Mouse (Mus musculus) megakaryocyte progenitor cell, adult 5-6 weeks (primary cell): ENCODE data around the gene Cntnap2. TPM values are rescaled to one million over a fixed set of nuclear protein-coding genes. Genes with fewer than 3 reads are reported as not detected.
"Not testable (repeated sequence)": the region's sequence is repeated elsewhere in the genome, so short reads cannot be mapped to it uniquely, and the experiment has no call there.

Experiments used
- ATAC-seq: replicated peaks from 2 replicates; pipeline ENCODE4 v1.8.0; 2016; ENCODE audit warnings: mild to moderate bottlenecking, moderate TSS enrichment, inconsistent platforms; ENCODE audit not compliant: poor library complexity
- total RNA-seq, 2 experiments: library from RNA; stranded (forward) in 1 of 2; stranded (reverse) in 1 of 2; fragments of 157-497, 149-512 nt in 1 of 2; fragments of 200-1000 nt in 1 of 2; gene quantifications; 2 replicates each; pipeline versions ENCODE4 v1.2.3 to v1.2.4; 2015 to 2017

Gene Cntnap2
- total RNA-seq, 2 experiments from 2014 or later, result not detected

- no peak for ATAC-seq
Observed at GRCm38 (mm10) chr6:46205531-46205930, 1146.4 kb downstream of the Cntnap2 start.

DNA sequence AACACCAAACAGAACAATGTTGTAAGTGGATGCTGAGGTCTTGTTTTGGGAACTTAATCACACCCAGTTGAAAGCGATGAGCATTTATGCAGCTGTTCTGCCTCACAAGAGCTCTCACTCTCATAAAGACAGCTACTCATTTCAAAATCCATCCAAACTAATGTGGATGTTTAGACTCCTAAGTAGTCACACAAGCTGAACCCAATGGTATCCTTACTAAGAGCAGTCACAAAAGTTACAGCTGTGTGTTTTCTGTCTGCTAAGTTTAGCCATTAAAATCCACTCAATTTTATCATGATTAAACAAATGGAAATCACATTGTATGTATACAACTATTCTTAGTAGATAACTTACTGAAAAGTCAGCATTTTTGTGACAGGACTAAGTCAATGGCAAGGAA, 1173.7 kb downstream of the Cntnap2 start:
- no peak for ATAC-seq

DNA sequence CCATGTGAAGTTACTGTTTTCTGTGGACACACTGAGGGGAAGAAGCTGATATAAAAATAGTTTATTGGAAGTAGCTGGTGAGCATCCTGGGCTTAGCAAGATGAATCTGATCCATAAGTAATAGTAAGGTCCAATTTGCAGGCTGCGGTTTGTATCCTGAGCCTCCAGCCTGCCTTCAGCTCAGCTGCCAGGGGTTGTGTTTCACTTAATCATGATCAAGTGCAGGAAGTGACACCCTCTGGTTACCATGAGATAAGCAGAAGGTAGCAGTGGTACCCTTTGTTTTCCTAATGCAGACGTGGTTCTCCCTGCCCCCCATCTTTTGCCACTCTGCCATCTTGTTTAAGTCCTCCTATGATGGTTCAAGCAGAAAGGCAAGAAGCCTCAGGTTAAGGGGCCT, 1181.2 kb downstream of the Cntnap2 start:
- no peak for ATAC-seq

DNA sequence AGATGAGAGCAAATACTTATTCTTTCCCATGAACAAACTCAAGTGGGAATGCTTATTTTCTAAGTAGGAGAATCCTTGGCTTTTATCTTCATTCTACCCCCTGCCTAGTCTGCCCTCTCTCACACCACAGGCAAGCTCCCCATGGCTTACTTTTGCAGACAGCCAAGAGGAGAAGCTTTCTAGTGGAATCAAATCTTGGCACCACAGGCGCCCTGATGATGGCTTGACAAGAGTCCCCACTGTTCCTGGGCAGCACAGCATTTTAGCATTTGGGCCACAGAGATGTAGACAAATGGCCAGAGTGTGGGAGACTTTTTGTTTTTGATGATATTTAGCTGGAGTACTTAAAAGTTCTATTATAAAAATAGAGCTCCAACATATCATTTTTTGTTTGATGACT, 1204.0 kb downstream of the Cntnap2 start:
- no peak for ATAC-seq

- ATAC-seq, result no peak
Observed at GRCm38 (mm10) chr6:46346946-46347345, 1287.8 kb downstream of the Cntnap2 start.

GRCm38 (mm10) chr6:46361091-46361490, 1301.9 kb downstream of the Cntnap2 start:
- ATAC-seq, result no peak

GRCm38 (mm10) chr6:46362156-46362555, 1303.0 kb downstream of the Cntnap2 start:
- no peak for ATAC-seq

GRCm38 (mm10) chr6:46398725-46399589, 1339.8 kb downstream of the Cntnap2 start:
- no peak for ATAC-seq

DNA sequence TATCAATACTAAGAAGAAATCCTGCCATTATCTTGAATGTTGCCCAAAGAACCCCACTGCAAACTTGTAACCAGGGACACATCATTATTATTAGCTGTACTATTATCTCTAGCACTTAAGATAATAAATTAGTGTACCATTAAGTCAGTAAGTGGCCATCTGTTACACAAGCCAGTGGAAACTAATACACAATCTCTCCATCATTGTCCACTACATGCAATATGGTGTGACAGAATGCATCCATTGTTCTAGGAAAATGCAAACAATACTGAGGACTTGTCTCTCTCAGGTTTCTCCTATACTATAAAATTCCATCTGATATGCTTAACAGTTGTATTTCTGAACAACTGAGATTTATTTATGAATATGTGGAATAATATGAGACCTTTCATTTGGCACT, 1355.0 kb downstream of the Cntnap2 start:
- ATAC-seq, result no peak

GRCm38 (mm10) chr6:46414562-46414961, 1355.4 kb downstream of the Cntnap2 start:
- ATAC-seq, result no peak

DNA sequence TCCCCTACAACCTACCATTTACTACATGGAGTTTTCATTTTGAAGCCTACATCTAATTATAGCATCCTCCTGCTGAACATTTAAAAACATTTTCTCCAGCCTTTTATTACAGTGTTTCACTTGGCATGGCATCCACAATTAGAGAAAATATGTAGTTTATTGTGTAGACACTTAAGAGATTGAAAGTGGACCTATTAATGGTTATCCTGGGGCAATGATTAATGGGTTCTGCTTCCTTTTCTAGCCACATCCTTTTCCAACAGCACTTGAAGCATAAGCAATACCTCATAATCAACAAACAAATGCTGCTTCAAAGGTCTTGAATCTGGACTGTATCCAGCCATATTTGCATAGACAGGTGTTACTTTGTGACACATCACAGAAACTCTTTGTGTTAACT, 1360.7 kb downstream of the Cntnap2 start:
- no peak for ATAC-seq

- no peak for ATAC-seq
Observed at GRCm38 (mm10) chr6:46420349-46420748, 1361.2 kb downstream of the Cntnap2 start.

DNA sequence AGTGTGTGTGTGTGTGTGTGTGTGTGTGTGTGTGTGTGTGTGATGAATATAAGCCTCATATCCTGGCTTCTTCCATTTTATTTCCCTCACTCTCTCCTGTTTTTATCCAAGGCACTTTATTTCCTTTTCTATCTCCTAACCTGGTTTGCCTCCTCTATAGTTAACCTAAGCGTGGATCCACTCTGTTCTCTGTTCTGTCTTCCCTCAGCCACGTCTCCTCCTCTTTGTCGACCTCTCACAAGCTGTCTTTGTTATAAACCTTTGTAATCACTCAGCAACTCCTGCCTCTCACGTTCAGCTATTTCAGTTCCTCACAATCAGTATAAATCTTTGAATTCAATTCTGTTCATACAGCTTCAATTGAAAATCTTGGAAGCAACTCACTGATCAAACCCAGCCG, 1369.1 kb downstream of the Cntnap2 start:
- ATAC-seq, result no peak

GRCm38 (mm10) chr6:46450917-46451638, 1391.9 kb downstream of the Cntnap2 start:
- no peak for ATAC-seq

DNA sequence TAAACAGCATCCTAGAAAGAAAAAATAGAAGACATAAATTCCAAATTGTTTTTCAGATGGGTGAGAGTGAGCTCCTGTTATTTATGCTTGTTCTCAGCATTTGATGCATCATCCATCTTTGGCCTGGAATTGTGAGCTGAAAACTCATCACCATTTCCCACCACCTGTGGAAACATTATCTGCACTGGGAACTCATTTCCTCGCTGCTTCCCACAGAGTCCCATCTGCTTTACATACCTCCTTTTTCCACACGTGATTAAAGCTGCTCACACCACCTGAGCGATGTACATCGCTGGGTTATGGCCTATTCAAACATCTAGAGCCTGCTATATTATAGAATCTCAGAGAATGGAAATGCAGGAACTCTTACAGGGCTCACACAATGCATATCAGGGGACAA, 1413.5 kb downstream of the Cntnap2 start:
- no peak for ATAC-seq

GRCm38 (mm10) chr6:46484392-46484791, 1425.2 kb downstream of the Cntnap2 start:
- no peak for ATAC-seq

GRCm38 (mm10) chr6:46502786-46503185, 1443.6 kb downstream of the Cntnap2 start:
- ATAC-seq, result no peak

DNA sequence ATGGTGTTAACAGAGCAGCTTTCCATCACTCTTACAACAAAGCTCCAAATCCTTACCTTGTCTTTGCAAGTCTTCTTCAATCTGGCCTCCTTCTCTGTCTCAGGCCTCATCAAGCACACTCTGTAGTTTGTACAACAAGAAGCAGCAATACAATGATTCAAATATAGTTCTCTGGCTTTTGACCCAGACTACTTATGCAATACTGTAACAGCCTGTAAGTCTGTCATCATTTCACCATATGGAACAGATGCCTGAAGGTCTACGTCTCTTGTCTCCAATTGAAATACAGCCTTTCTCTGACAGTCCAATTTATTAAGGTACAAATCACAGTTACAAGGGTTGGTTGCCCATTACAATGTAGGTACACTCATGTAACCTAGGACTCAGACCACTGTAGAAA, 1453.7 kb downstream of the Cntnap2 start:
- ATAC-seq, result no peak

GRCm38 (mm10) chr6:46537586-46537985, 1478.4 kb downstream of the Cntnap2 start:
- not testable (repeated sequence) for ATAC-seq

GRCm38 (mm10) chr6:46563470-46563869, 1504.3 kb downstream of the Cntnap2 start:
- no peak for ATAC-seq

DNA sequence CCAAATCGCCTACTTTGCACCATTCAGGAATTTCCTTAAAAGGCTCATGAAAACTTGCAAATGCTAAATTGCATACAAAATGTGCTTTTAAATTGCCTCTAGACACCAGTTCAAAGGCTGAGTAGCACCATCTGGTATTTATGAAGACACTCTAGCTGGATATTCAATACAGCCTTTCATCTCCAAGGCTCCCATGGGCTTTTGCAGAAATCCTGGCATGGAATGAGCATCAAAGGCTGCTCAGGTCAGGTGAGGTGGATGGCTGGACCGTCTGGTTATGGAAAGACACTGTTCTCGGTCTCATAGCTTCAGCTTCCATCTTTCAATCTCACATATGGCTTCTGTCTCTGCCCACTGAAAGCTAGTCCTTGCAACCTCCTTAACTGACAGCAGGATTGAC, 1515.9 kb downstream of the Cntnap2 start:
- ATAC-seq, result no peak

DNA sequence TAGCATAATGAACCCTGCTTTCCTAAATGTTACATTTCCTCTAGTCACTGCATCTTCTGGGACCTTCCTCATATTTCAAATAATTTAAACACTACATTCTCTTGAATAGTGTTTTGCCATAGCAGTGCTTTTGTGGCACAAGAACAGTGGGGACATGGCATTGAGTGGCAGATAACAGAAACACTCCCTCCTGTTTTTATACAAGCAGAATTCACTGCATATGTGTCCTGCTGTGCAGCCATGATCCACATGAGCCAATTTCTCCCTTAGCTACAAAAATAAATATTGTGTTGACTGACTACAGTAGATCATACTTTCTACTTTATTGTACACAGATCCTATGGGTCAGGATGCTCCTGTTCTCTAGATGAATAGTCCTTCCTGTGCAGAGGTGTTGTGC, 1553.2 kb downstream of the Cntnap2 start:
- no peak for ATAC-seq
